Mouse (Mus musculus): ENCODE data around the gene Ccdc157.

GRCm38 (mm10) chr11:4149886-4150285, 10.2 kb downstream of the Ccdc157 start:
- TF ChIP-seq POLR2A (IDR thresholded peaks at IDR 0.05; ENCODE audit: low read depth, low read length) (no peak), CTCF (IDR thresholded peaks at IDR 0.05; ENCODE audit: borderline replicate concordance, insufficient read depth, low read length) (no peak)
